Mouse (Mus musculus) liver, postnatal 0 days (tissue): Measurements from ENCODE around the gene Cmtm1.
"Not testable (repeated sequence)": the region's sequence is repeated elsewhere in the genome, so short reads cannot be mapped to it uniquely, and the experiment has no call there.

ENCODE experiments used
- CTCF ChIP-seq: sonication (generic); IDR thresholded peaks from 2 replicates; pipeline ENCODE4 v1.5.1; 2016; ENCODE audit warnings: antibody characterized with exemption, low read depth
- EP300 ChIP-seq: IDR thresholded peaks from 2 replicates; pipeline ENCODE4 v1.6.1; 2016; ENCODE audit warnings: antibody characterized with exemption, low read depth, mild to moderate bottlenecking

- TF ChIP-seq CTCF, EP300: not testable (repeated sequence)
These were observed 1.6 kb downstream of the Cmtm1 start for GRCm38 (mm10) chr8:104308341-104308740.
